Mouse (Mus musculus) neural tube, embryonic 14.5 days (tissue): Measurements from ENCODE around the gene Trim3. TPM values are rescaled to one million over a fixed set of nuclear protein-coding genes. Genes with fewer than 3 reads are reported as not detected.

ENCODE experiments used
- ATAC-seq: fragments of 200-750 bp; cut with Nextera tagmentation; 2 replicates; pipeline ENCODE4 v1.8.0; 2017; ENCODE audit warnings: low read depth, mild to moderate bottlenecking, moderate TSS enrichment, moderate library complexity
- H3K27ac ChIP-seq: fragments of 300-500 bp; sonication (generic); 2 replicates; pipeline ENCODE4 v1.5.1; 2014; ENCODE audit warnings: low read depth, mild to moderate bottlenecking, control low read depth, low read length, moderate library complexity, mixed read lengths
- H3K27me3 ChIP-seq: fragments of 300-500 bp; sonication (generic); 2 replicates; pipeline ENCODE4 v1.6.1; 2014; ENCODE audit warnings: low read length; ENCODE audit not compliant: control insufficient read depth, insufficient read depth
- H3K36me3 ChIP-seq: fragments of 300-500 bp; sonication (generic); 2 replicates; pipeline ENCODE4 v1.6.1; 2014; ENCODE audit warnings: low read length, mixed read lengths; ENCODE audit not compliant: control insufficient read depth, insufficient read depth
- H3K4me1 ChIP-seq: fragments of 300-500 bp; sonication (generic); 2 replicates; pipeline ENCODE4 v1.6.1; 2014; ENCODE audit warnings: low read length; ENCODE audit not compliant: control insufficient read depth, insufficient read depth
- H3K4me2 ChIP-seq: fragments of 300-500 bp; sonication (generic); 2 replicates; pipeline ENCODE4 v1.6.1; 2014; ENCODE audit warnings: mild to moderate bottlenecking, low read depth, low read length, control low read depth
- H3K4me3 ChIP-seq: fragments of 300-500 bp; sonication (generic); 2 replicates; pipeline ENCODE4 v1.5.1; 2014; ENCODE audit warnings: low read depth, low read length, control low read depth, mixed read lengths
- H3K9ac ChIP-seq: fragments of 300-500 bp; sonication (generic); replicated peaks from 2 replicates; pipeline ENCODE4 v1.6.1; 2014; ENCODE audit warnings: low read depth, mild to moderate bottlenecking, control low read depth, low read length, mixed read lengths
- H3K9me3 ChIP-seq: fragments of 300-500 bp; sonication (generic); 2 replicates; pipeline ENCODE4 v1.6.1; 2016; ENCODE audit warnings: low read length; ENCODE audit not compliant: control insufficient read depth
- WGBS: fragments of 180-500 bp; shearing (Covaris S2); extraction: QIAGEN DNeasy Blood & Tissue Kit; methylation state at CpG from one replicate; pipeline ENCODE4 v1.1.7; 2014; 5-methylcytosine and 5-hydroxymethylcytosine counted together
- polyA plus RNA-seq: library from polyadenylated mRNA; unstranded; fragments of >200 nt; fragmentation: Nextera tagmentation; extraction: Ambion mirVana; gene quantifications from 2 replicates; pipeline ENCODE4 v1.2.1, GENCODE M21; 2014

Gene Trim3
- polyA plus RNA-seq, 1 experiment from 2014 or later: 93.1 TPM

- WGBS: 97% methylated on average over 22 of the region's 22 CpGs
- no peak overlapping the region for H3K4me3 ChIP-seq
- H3K9me3 ChIP-seq: no peaks in the 10 kb centered on the region
- no peaks in the 10 kb centered on the region for H3K4me1 ChIP-seq
- H3K27ac ChIP-seq: no peak overlapping the region
- no peak for ATAC-seq
- H3K4me2 ChIP-seq: no peak overlapping the region
- H3K27me3 ChIP-seq: no peaks in the 10 kb centered on the region
- H3K36me3 ChIP-seq: peaks cover 73% of the 10 kb centered on the region
- H3K9ac ChIP-seq: no peak overlapping the region
Observed at GRCm38 (mm10) chr7:105617810-105618209, 15.6 kb downstream of the Trim3 start.

- Histone ChIP-seq H3K4me2 (no peak overlapping the region), H3K36me3 (peaks cover 80% of the 10 kb centered on the region), H3K27ac (no peak overlapping the region), H3K4me3 (no peak overlapping the region), H3K4me1 (no peaks in the 10 kb centered on the region), H3K27me3 (no peaks in the 10 kb centered on the region), H3K9ac (no peak overlapping the region), H3K9me3 (no peaks in the 10 kb centered on the region)
- WGBS: 94% methylated on average over 6 of the region's 6 CpGs
- ATAC-seq: no peak
Observed at GRCm38 (mm10) chr7:105616561-105616960, 16.8 kb downstream of the Trim3 start.

GRCm38 (mm10) chr7:105615720-105616119 is 17.7 kb downstream of the Trim3 start:
- Histone ChIP-seq H3K36me3 (peaks cover 85% of the 10 kb centered on the region), H3K4me2 (no peak overlapping the region), H3K27me3 (no peaks in the 10 kb centered on the region), H3K4me3 (no peak overlapping the region), H3K4me1 (no peaks in the 10 kb centered on the region), H3K9me3 (no peaks in the 10 kb centered on the region), H3K9ac (no peak overlapping the region), H3K27ac (no peak overlapping the region)
- no peak for ATAC-seq
- 90% methylated on average over 1 of the region's 1 CpGs for WGBS

- H3K27me3 ChIP-seq: no peaks in the 10 kb centered on the region
- H3K27ac ChIP-seq: no peak overlapping the region
- no peak overlapping the region for H3K4me2 ChIP-seq
- WGBS: 87% methylated on average over 1 of the region's 1 CpGs
- no peaks in the 10 kb centered on the region for H3K9me3 ChIP-seq
- no peak overlapping the region for H3K4me3 ChIP-seq
- H3K9ac ChIP-seq: no peak overlapping the region
- no peaks in the 10 kb centered on the region for H3K4me1 ChIP-seq
- ATAC-seq: no peak
- peaks cover 83% of the 10 kb centered on the region for H3K36me3 ChIP-seq
Observed at GRCm38 (mm10) chr7:105614400-105614799, 19.0 kb downstream of the Trim3 start.

GRCm38 (mm10) chr7:105611767-105612166 is 21.6 kb downstream of the Trim3 start:
- H3K36me3 ChIP-seq: peaks cover 57% of the 10 kb centered on the region
- no peak for ATAC-seq
- WGBS: 90% methylated on average over 1 of the region's 1 CpGs
- no peaks in the 10 kb centered on the region for H3K9me3 ChIP-seq
- H3K27me3 ChIP-seq: no peaks in the 10 kb centered on the region
- H3K4me1 ChIP-seq: no peaks in the 10 kb centered on the region
- no peak overlapping the region for H3K4me2 ChIP-seq
- no peak overlapping the region for H3K27ac ChIP-seq
- no peak overlapping the region for H3K9ac ChIP-seq
- no peak overlapping the region for H3K4me3 ChIP-seq

- no peak overlapping the region for H3K27ac ChIP-seq
- H3K9ac ChIP-seq: no peak overlapping the region
- no peak for ATAC-seq
- H3K27me3 ChIP-seq: no peaks in the 10 kb centered on the region
- no peak overlapping the region for H3K4me2 ChIP-seq
- no peaks in the 10 kb centered on the region for H3K9me3 ChIP-seq
- peaks cover 33% of the 10 kb centered on the region for H3K36me3 ChIP-seq
- H3K4me3 ChIP-seq: no peak overlapping the region
- 87% methylated on average over 3 of the region's 3 CpGs for WGBS
- no peaks in the 10 kb centered on the region for H3K4me1 ChIP-seq
Observed at GRCm38 (mm10) chr7:105608467-105608866, 24.9 kb downstream of the Trim3 start.

GRCm38 (mm10) chr7:105602860-105603623 is 30.3 kb downstream of the Trim3 start:
- no peak overlapping the region for H3K27ac ChIP-seq
- H3K9ac ChIP-seq: no peak overlapping the region
- H3K4me2 ChIP-seq: no peak overlapping the region
- 40% methylated on average over 9 of the region's 9 CpGs for WGBS
- H3K4me1 ChIP-seq: no peaks in the 10 kb centered on the region
- peak; percentile 57; the same call in 1 of the 2 replicates for ATAC-seq
- H3K4me3 ChIP-seq: no peak overlapping the region
- H3K27me3 ChIP-seq: no peaks in the 10 kb centered on the region
- H3K36me3 ChIP-seq: no peaks in the 10 kb centered on the region
- no peaks in the 10 kb centered on the region for H3K9me3 ChIP-seq

GRCm38 (mm10) chr7:105590097-105590496 is 43.3 kb downstream of the Trim3 start:
- Histone ChIP-seq H3K4me1 (no peaks in the 10 kb centered on the region), H3K36me3 (no peaks in the 10 kb centered on the region), H3K27me3 (no peaks in the 10 kb centered on the region), H3K9ac (no peak overlapping the region), H3K4me2 (no peak overlapping the region), H3K9me3 (no peaks in the 10 kb centered on the region), H3K4me3 (no peak overlapping the region), H3K27ac (no peak overlapping the region)
- 44% methylated on average over 7 of the region's 7 CpGs for WGBS
- ATAC-seq: no peak

- no peak overlapping the region for H3K4me2 ChIP-seq
- 80% methylated on average over 9 of the region's 9 CpGs for WGBS
- H3K36me3 ChIP-seq: no peaks in the 10 kb centered on the region
- no peak overlapping the region for H3K4me3 ChIP-seq
- H3K4me1 ChIP-seq: no peaks in the 10 kb centered on the region
- H3K27me3 ChIP-seq: no peaks in the 10 kb centered on the region
- ATAC-seq: no peak
- H3K27ac ChIP-seq: no peak overlapping the region
- H3K9me3 ChIP-seq: no peaks in the 10 kb centered on the region
- H3K9ac ChIP-seq: no peak overlapping the region
Observed at GRCm38 (mm10) chr7:105588325-105588912, 45.0 kb downstream of the Trim3 start.
